Mouse (Mus musculus) MEL (cell line): ENCODE results near the gene Kif26b.

Experiments used
- BHLHE40 ChIP-seq: IDR thresholded peaks from 2 replicates; pipeline ENCODE4 v1.6.1; 2012; ENCODE audit warnings: low read depth, mild to moderate bottlenecking, inconsistent platforms, low read length, improper control_type of control experiment, borderline replicate concordance
- CTCF ChIP-seq, 3 experiments: IDR thresholded peaks in 2 of 3; conservative IDR thresholded peaks in 1 of 3; 2 replicates each; pipeline ENCODE4 v1.5.1; 2011 to 2012; ENCODE audit warnings: low read length in 3 of 3, low read depth in 2 of 3, mild to moderate bottlenecking in 2 of 3, improper control_type of control experiment in 1 of 3, inconsistent platforms in 1 of 3, mixed read lengths in 1 of 3, moderate library complexity in 1 of 3; ENCODE audit not compliant: control insufficient read depth in 1 of 3, insufficient read depth in 1 of 3, poor library complexity in 1 of 3, severe bottlenecking in 1 of 3
- ELF1 ChIP-seq: IDR thresholded peaks from 2 replicates; pipeline ENCODE4 v1.6.1; 2014; ENCODE audit warnings: low read depth, mild to moderate bottlenecking, inconsistent platforms, low read length, improper control_type of control experiment, moderate library complexity
- EP300 ChIP-seq, 2 experiments: IDR thresholded peaks; 2 replicates each; pipeline ENCODE4 v1.6.1; 2011; ENCODE audit warnings: improper control_type of control experiment in 2 of 2, low read length in 2 of 2, low read depth in 1 of 2, mild to moderate bottlenecking in 1 of 2
- GATA1 ChIP-seq: IDR thresholded peaks from 2 replicates; pipeline ENCODE4 v1.6.1; 2011; ENCODE audit warnings: low read depth, low read length, improper control_type of control experiment
- HCFC1 ChIP-seq: IDR thresholded peaks from 2 replicates; pipeline ENCODE4 v1.6.1; 2012; ENCODE audit warnings: low read depth, mild to moderate bottlenecking, inconsistent platforms, low read length, improper control_type of control experiment, moderate library complexity
- POLR2A ChIP-seq, 2 experiments: IDR thresholded peaks; 2 replicates each; pipeline ENCODE4 v1.6.1; 2011 to 2012; ENCODE audit warnings: low read length in 2 of 2, mild to moderate bottlenecking in 2 of 2, control low read depth in 1 of 2, improper control_type of control experiment in 1 of 2, low read depth in 1 of 2, moderate library complexity in 1 of 2; ENCODE audit not compliant: control insufficient read depth in 1 of 2, insufficient read depth in 1 of 2, poor library complexity in 1 of 2
- TCF12 ChIP-seq: IDR thresholded peaks from 2 replicates; pipeline ENCODE4 v1.6.1; 2014; ENCODE audit warnings: low read depth, mild to moderate bottlenecking, inconsistent platforms, low read length, improper control_type of control experiment, moderate library complexity
- USF2 ChIP-seq, 2 experiments: IDR thresholded peaks; 2 replicates each; pipeline ENCODE4 v1.6.1; 2011 to 2012; ENCODE audit warnings: improper control_type of control experiment in 2 of 2, low read length in 2 of 2, borderline replicate concordance in 1 of 2, inconsistent platforms in 1 of 2, low read depth in 1 of 2, mild to moderate bottlenecking in 1 of 2; ENCODE audit not compliant: insufficient read depth in 1 of 2
- ZC3H11A ChIP-seq: IDR thresholded peaks from 2 replicates; pipeline ENCODE4 v1.6.1; 2012; ENCODE audit warnings: low read depth, mild to moderate bottlenecking, inconsistent platforms, low read length, improper control_type of control experiment

DNA sequence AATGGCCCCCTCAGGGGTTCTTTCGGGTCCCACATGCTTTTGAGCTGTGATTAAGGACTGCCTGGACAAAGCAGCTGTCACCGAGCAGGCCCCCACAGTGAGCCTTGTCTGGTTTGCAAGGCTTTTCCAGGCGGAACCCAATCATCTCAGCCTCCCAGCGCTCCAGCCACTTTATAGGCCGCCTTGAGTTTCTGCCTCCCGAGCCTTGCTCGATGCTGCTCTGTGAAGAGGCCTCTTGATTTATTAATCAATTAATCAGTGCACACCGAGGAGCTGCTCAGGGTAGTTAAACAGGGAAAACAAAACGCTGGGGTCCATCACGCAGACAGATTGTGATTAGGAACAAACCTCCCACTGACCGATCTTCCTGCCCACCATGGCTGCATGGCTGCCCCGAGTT lies 148.2 kb downstream of the Kif26b start:
- TF ChIP-seq EP300 (IDR thresholded peaks at IDR 0.05; ENCODE audit: low read depth in 1 of 2, low read length in 2 of 2) (no peak), GATA1 (no peak), TCF12 (no peak), POLR2A (IDR thresholded peaks at IDR 0.05; ENCODE audit: control insufficient read depth in 1 of 2, insufficient read depth in 1 of 2, low read depth in 1 of 2, low read length in 2 of 2, poor library complexity in 1 of 2) (no peak), CTCF (IDR thresholded peaks at IDR 0.05 in 2 of 3, conservative IDR thresholded peaks at IDR 0.05 in 1 of 3; ENCODE audit: control insufficient read depth in 1 of 3, insufficient read depth in 1 of 3, low read depth in 2 of 3, low read length in 3 of 3, poor library complexity in 1 of 3, severe bottlenecking in 1 of 3) (no peak), ZC3H11A (no peak), ELF1 (no peak), HCFC1 (no peak), BHLHE40 (no peak), USF2 (IDR thresholded peaks at IDR 0.05; ENCODE audit: borderline replicate concordance in 1 of 2, insufficient read depth in 1 of 2, low read depth in 1 of 2, low read length in 2 of 2) (no peak)
